Mouse (Mus musculus): ENCODE measurements around the gene Cela3b.
"Not testable (repeated sequence)": the region's sequence is repeated elsewhere in the genome, so short reads cannot be mapped to it uniquely, and the experiment has no call there.

Cela3b gene

DNA sequence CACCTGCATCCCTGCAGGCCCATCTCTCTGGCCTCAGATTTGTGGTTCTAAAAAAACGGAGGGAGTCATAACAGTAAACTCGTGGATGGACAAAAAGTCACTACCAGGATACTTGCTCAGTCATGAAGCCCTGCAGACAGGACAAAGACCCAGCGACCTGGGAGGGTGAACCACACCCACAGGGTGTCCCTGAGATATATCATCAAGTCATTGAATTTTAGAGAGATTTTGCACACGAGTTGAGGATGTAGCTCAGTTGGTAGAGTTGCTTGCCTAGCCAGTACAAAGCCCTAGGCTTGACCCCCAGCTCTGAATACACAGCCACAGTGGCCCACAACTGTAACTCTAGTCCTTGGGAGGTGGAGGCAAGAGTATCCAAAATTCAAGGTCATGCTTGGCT lies 30.9 kb upstream of the Cela3b start:
- no peak for DNase-seq

DNA sequence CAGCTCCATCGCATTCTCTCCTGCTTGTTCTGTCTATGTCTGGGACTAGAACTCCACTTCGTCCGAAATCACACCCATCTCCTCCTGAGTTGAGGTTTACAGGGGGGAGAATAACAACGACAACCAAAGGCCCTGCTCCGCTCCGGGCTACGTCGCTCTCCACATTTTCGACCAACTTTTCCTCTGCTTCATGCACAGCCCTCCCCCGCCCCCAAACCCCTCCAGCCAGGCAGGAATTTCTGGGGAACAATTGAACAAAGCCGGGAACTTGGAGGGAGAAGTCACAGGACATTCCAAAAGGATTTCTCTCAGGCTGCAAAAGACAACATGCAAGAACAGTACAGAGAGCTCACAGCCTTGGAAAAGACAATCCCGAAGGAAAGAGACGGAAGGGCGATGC lies 30.3 kb upstream of the Cela3b start:
- DNase-seq: no peak

DNA sequence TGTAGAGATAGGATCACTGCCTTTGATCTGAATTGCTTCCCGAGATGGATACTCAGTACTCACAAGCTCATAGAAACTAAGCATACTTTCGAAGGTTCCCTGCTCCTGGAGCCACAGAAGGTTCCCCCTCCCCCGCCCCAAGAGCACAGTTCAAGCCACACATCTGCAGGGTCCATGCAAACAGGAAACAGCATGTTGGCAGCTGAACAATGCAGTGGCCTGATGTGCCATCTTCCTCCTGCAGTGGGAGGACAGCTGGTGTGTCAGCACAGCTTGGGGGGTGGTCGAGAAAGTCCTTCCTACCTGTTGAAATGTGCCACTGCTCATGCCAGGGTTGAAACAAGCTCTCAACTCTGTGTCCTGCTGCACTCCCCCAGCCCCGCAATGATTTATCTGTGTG lies 28.5 kb upstream of the Cela3b start:
- no peak for DNase-seq

DNA sequence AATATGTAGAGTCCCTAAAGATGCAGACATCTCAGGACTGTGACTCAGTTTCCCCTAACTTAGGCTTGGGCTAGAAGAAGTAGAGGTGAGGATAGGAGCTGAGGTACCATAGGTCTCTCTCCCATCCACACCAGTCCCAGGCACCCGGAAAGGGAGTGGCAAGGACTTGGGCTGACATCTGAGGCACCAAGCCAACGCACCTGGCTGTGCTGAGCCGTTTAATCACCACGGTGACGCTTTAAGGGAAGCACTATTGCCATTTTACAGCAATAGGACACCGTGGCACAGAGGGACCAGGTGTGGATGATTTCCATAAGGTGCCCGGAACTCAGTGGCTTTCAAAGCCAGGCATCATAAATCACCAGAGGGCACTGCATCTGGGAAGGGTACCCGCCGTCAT lies 28.0 kb upstream of the Cela3b start:
- no peak for DNase-seq

DNA sequence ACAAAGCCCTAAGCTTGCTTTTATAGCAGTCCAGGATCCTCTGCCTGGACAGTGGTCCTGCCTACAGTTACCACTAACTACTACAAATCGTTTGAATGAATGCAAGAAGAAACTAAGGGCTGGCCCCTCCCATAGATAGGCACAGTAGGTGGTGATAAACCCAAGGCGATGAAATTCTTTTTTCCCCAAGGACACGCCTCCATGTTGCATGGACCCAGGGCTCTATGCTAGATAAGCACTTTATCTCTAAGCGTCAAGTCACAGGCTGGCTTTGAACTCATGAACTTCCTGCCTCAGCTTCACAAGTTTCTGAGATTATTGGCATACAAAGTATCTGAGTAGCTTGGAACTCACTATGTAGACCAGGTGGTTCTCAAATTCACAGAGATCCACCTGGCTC lies 27.0 kb upstream of the Cela3b start:
- peak; percentile 51 for DNase-seq

DNA sequence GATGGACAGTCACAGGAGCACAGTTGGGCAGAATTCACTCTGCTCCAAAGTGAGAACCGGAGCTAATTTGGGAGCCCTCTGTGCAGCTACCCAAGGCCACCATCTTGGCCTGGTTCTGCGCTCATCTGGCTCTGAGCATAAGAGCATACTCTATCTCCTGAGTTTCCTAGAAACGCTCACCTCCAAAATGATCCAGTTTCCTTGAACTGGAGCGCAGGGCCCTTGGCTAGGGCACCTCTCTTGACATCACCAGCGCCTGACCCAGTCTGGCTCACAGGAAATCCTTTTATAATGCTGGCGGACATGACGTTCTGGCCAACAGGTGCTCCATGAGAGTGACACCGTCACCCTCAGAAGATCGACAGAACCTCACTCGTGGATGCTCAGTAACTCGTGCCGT lies 26.2 kb upstream of the Cela3b start:
- no peak for DNase-seq

DNA sequence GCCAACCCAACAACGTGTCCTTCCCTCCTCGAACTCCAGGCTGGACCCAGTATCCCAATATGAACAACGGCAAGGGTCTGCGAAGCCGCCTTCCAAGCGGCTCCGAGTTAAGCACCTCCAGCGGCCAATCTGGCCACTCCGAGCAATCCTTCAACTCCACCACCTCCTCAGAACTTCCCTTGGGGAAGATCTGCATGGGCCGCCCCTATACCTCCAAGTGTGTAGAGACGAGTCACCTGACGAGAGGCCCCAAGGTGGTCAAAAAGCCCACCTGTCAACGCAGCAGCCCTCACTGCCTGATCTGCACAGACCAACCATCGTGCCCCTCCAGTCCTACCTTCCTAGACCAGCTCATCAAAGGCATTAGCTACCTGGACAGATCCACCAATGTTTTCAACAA lies 24.2 kb upstream of the Cela3b start:
- DNase-seq: no peak

DNA sequence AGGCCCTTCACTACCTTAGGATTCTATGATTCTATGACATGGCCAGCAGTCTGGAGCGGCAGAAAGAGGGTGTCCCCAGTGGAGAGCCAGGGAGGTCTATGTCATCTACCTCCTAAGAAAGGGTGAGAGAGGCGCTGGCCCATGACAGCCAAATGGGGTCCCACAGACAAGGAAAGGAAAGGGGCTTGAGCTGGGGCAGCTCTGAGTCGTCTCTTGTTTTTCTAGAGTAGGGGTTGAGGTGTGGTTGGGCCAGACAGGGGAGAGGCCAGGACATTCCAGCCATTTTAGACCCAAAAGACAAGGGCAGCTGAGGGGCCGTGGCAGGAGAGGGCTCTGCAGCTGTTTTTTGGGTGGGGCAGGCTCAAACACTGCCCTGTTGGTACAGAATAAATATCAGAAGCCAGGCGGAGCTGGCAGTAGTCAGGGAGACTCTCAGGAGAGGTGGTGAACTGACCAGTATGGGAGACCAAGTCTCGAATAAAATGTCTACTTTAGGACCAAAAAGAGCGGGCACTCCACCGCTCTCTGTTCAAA lies 23.0 kb upstream of the Cela3b start, which contains the start of gene 1700013G24Rik:
Gene 1700013G24Rik (plus strand): TSS at position 51 of the 534 bp plus-strand sequence.
- no peak for DNase-seq

DNA sequence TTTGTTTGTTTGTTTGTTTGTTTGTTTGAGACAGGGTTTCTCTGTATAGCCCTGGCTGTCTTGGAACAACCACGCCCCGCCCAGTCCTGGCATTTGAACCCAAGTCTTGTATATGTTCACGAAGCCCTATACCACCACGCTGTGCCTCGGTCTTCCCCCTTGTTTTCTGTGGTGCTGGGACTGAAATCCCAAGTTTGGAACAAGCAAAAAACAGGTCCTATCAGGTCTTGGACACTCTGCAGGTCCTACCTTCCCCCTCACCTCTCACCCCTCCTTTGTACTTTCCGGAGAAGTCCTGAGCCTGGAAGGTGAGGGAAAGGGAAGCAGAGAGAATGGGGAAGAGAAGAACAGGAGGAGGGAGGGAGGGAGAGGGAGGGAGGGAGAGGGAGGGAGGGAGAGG lies 21.9 kb upstream of the Cela3b start:
- DNase-seq: no peak

DNA sequence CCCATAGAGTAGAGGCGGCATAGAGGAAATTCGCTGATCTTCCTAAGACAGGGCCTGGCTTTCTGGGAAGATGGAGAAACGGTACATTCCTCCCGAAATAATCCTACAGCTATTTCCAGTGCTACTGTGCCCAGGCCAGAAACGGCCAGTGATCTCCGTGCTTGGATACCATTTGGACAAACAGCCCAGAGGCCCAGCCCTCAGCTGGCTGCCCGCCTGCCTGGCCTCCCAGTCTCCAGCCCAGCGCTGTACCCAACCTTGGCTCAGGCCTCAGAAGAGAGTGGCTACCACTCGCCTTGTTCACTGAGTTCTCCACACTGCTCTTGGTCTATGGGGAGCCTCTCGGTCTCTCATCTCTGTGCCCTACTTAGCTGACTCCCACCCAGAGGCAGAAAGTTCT lies 19.4 kb upstream of the Cela3b start:
- no peak for DNase-seq

DNA sequence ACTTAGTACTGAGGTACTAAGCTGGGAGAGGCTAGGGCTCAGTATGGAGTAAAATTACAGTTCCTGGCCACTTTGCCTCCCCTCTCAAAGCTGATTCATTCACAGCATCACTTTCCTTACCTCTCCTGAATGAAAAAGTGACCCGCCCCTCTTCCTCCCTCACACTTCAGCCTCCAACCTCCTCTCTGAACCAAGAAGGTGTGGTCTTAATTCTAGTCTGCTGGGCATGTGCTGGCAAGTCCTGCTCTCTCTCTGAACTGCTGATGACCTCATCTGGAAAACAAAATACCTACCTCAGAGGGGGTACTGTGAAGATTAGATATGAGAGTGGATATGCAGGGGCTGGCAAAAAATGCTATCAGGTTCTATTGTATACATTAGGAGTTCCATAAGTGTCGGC lies 18.8 kb upstream of the Cela3b start:
- no peak for DNase-seq

DNA sequence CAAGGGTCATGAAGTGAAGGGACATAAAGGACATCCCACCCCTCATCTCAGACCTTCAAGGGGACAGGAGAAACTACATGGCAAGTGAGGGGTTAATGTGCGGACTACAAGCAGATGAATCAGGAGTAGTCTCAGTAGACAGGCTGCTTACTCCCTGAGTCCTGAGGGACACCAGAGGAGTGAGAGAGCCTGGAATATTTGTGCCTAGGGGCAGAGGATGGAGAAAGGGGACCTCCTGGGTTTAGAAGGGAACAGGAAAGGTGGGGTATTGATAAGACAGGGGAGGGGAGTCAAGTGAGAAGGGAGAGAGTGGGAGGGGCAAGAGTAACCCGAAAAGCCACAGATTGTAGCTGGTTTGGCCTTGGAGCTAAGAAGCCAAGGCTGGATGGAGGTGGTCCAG lies 18.3 kb upstream of the Cela3b start:
- no peak for DNase-seq

DNA sequence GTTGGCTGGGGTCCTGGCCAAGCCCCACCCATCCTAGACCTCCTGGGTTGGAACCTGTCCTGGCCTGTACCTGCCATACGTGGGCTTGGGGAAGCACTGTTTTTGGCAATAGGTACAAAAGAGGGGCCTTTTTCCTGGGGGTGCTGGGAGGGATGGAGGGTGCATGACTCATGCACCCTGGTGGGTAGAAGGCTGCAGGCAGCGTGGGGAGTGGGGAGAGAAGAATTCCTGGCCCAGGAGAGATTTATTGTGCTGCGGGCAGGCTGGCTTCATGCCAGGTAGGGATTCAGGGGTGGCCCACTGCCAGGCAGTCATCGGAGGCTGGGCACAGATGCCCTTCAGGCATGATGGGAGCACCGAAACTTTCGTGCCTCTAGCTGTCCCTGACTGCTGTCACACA lies 17.9 kb upstream of the Cela3b start:
- no peak for DNase-seq

DNA sequence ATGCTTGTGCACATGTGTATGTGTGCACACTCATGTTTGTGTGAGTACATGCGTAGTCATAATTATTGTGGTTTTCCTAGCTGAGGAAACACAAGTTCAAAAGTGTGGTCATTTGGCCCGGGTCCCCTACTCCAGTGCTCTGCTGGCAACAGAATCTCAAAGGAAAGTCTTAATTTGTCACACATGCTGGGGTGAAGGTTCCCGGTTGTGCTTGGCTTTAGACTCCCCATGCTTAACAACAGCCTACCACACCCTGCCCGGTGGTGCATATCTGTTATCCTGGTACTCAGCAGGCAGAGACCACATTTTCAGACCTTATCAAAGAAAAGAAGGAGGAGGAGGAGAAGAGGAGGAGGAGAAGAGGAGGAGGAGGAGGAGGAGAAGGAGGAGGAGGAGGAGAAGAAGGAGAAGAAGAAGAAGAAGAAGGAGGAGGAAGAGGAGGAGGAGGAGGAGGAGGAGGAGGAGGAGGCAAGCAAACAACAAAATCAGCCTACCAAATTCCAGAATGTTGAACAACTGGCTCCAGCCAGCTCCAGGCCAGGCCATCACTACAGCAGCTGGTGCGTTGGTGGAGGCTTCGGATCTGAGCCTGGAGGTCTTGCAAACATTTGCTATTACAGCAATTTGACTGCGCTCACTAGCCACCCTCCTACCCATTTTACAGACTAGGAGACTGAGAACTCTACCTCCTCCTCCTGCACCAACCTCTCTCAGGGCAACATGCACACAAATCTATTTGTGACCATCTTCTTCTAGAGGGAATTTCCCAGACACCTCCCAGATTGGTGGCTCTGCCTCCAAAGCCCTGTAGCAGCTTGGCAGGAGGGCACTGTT lies 17.2 kb upstream of the Cela3b start:
- DNase-seq: peak; percentile 76

DNA sequence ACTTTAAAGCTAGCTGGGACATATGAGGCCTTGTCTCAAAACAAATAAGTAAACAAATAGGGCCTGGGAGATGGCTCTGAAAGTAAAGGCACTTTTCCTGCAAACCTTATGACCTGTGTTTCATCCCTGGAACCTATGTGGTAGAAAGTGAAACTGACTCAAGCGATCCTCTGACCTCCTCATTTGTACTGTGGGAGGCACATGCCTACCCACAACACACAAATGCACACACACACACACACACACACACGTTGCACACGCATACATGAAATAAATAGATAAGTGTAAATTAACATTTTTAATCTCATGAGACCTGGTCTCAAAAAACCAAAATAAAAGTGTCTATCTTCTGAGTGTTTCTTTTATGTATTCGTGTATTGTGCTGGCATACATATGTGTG lies 15.5 kb upstream of the Cela3b start:
- no peak for DNase-seq

DNA sequence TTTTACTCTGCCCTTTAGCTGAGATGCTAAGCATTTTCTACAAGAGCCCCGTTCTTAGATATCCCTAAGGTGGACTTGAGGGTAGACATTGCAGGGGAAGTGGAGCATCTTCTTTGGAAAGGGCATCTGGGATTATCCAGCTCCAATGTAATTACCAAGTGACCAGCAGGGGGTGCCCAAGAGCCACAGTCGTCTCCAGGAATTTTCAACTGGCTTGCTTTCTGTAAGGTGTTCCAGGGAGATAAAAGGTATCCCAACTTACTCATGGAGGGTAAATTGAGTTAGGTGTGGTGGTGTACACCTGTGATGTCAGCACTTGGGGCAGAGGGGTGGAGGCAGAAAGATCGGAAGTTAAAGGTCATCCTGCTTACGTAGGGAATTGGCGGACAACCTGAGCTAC lies 13.3 kb upstream of the Cela3b start:
- peak; percentile 73 for DNase-seq

DNA sequence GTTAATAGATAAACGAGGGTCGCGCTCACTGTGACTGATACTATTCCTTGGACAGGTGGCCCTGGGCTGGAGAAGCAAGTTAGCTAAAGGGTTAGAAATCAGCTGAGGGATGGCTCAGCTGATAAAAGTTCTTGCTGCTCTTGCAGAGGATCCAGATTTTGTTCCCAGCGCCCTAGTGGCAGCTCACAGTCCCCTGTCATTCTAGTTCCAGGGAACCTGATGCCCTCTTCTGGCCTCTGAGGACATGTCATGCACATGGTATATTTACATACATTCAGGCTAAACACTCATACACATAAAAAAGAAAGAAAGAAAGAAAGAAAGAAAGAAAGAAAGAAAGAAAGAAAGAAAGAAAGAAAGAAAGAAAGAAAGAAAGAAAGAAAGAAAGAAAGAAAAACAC lies 11.0 kb upstream of the Cela3b start:
- DNase-seq: no peak

DNA sequence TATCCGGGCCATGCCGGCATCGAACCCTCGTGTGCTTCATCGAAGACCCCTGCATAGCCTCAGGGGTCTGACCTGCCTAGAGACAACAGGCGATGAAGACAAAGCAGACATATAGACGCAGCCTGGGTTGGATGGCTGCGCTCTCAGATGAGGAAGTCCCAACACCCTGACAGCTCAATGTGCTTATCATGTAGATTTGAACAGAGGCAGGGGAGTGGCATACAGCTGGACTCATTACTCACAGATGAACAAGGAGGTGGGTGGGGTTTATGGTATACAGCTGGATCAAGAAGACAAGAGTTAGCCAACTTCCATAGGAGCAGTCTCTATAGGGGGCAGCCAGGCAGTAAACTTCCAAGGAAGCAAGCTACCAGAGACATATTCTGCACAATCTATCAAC lies 8.5 kb upstream of the Cela3b start:
- peak; percentile 62 for DNase-seq

DNA sequence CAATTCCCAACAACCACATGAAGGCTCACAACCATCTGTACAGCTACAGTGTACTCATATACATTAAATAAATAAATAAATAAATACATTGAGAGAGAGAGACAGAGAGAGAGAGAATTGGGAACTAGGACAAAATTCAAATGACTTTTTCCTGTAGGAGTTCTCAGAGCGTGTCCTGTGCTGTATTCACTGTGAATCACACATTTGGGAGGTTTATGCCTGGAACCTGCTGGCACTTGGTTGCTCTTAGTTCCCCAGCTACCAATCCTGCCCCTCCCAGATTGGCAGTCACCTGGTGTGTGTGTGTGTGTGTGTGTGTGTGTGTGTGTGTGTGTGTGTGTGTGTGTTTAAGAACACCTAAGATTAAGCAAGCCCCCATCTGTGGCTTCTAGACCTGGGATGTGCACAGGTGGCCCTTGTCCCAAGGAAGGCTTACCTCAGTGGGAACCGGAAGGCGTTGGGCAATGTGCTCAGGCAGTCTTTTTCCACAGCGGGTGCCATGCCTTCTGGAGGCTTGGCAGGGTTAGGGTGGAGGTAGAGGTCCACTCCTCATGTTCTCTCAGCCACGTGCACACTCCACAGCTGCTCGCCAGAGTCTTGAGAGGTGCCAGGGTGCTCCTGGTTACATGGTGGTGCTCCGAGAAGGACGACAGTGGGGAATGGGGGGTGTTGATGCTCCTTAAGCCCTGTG lies 6.8 kb upstream of the Cela3b start:
- DNase-seq: no peak

DNA sequence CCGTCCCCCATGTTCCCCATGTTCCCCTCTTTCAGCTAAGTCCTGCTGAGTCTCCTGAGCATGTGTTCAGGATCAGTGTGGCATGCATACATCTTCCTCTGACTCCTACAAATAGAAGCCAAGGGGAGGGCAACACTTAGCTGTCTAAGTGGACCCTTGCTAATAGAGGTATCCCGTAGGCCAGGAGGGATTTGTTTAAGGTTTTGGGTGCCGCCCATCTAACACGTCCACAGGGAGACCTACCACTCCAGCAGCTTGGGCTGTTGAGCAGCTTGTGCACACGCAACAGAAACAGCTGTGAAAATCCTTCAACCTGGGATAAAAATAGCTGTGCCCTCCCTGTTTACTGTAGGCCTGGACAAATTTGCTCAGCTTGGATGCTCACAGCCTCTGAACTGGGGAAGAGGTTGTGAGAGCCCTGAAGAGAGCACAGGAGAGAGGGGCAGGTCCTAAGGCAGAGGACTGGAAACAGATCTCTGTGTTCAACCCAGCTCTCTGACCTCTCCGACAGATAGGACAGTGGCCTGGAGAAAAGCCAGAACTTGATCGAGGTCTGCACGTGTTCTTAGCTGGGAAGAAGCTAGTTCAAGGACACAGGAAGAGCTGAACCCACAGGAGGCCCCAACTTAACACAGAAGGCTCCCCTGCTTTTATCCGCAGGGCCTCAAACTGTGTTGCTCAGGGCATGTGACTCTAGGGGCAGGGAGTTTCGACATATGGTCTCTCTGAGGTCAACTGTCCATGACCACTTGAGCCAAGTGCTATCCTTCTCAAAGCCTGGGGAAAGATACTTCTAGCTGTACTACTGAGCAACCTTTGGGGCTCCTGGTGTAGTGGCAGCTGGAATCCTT lies 2.6 kb upstream of the Cela3b start:
- DNase-seq: not testable (repeated sequence)

DNA sequence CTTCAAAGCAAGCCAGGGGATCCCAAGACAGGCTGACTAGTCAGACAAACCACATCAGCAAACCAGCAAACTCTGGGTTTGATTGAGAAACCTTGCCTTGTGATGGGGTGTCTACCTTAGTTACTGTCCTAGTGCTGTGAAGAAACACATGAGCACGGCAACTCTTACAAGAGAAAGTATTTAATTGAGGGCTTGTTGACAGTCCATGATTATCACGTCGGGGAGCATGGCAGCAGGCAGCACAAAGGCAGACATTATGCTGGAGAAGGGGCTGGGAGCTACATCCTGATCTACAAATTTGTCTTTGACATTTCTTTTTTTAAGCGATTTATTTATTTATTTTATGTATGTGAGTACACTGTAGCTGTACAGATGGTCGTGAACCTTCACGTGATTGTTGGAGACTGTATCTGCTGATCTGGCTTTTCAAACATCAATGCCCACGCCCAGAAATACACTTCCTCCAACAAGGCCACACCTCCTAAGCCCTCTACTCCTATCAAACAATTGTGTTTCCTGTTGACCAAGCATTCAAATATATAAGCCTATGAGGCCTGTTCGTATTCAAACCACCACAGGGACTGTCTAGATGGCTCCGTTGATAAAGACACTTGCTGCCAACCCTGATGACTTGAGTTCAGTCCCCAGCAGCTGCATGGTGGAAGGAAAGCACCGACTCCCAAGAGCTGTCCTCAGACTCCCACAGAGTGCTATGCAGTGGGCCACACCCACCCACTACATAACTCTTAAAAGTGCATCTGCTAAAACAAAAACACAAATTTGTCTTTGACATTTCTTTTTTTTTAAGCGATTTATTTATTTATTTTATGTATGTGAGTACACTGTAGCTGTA lies 12.4 kb downstream of the Cela3b start:
- DNase-seq: no peak

DNA sequence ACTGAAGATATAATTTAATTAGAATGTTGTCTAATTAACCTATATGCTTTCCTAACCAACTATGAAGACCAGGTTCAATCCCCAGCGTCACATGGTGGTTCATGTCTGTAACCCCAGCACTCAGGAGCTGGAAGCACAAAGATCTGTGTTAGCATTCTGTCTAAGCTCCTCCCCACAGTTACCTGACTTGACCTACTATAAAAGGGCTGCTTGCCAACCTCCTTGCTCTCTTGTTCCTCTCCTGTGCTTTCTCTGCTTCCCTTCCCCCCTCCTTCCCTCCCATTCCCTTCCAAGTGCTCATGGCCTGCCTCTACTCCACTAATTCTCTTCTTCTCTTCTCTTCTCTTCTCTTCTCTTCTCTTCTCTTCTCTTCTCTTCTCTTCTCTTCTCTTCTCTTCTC lies 15.4 kb downstream of the Cela3b start:
- no peak for DNase-seq

All from liver (tissue).